ENCODE assay signal across 15 mouse cellular contexts in the genomic region with DNA sequence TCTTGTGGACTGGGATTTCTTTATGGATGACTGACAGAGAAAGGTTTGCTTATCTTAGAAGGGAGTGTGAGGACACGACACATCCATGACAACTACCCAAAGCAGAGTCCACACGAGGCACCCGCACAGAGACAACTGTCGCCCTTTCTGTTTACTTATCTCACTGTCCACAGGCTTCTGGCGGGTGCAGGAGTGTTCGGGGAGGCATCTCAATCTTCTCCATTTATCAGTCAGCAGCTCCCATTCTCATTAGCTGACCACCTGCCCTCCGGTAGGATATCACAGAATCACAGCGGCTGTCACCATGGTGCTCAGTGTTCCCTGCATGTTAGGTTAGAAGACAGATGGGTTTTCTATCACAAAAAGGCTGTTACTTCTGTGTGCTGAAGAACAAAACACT. TPM values are rescaled to one million over a fixed set of nuclear protein-coding genes. Genes with fewer than 3 reads are reported as not detected.
DNase-seq lines count a peak whose midpoint lies in the region; ATAC-seq lines count a peak whose summit lies in the region.
"Had no signal": no experiment of that assay in that cellular context is flagged by ENCODE, and none has a peak within 500 bp of the region (broad histone marks: within the 10 kb centered on the region; RNA-seq: fewer than 3 reads in every experiment).

No protein-coding gene starts in this region.

- H3K36me3 ChIP-seq in midbrain, embryonic 12.5 days = no peaks in the 10 kb centered on the region
- H3K36me3 ChIP-seq in midbrain, embryonic 16.5 days (ENCODE audit: control insufficient read depth, insufficient read depth, low read length) = no peaks in the 10 kb centered on the region
- no peaks in the 10 kb centered on the region for H3K36me3 ChIP-seq in forebrain, embryonic 11.5 days (ENCODE audit: control insufficient read depth, insufficient read depth, low read length)
- H3K36me3 ChIP-seq in intestine, embryonic 16.5 days (ENCODE audit: control insufficient read depth, insufficient read depth, low read length) = no peaks in the 10 kb centered on the region
- H3K36me3 ChIP-seq: lung, embryonic 15.5 days; midbrain, embryonic 10.5 days had no signal

- no peaks in the 10 kb centered on the region for H3K4me1 ChIP-seq in midbrain, embryonic 12.5 days
- H3K4me1 ChIP-seq in midbrain, embryonic 16.5 days (ENCODE audit: control insufficient read depth, insufficient read depth, low read length) = no peaks in the 10 kb centered on the region
- H3K4me1 ChIP-seq in forebrain, embryonic 11.5 days (replicated peaks; ENCODE audit: control insufficient read depth, insufficient read depth, low read length) = no peaks in the 10 kb centered on the region
- H3K4me1 ChIP-seq in intestine, embryonic 16.5 days (ENCODE audit: control insufficient read depth, insufficient read depth, low read length) = no peaks in the 10 kb centered on the region
- H3K4me1 ChIP-seq: lung, embryonic 15.5 days; midbrain, embryonic 10.5 days had no signal

- H3K9me3 ChIP-seq in midbrain, embryonic 12.5 days = no peaks in the 10 kb centered on the region
- no peaks in the 10 kb centered on the region for H3K9me3 ChIP-seq in midbrain, embryonic 16.5 days (replicated peaks; ENCODE audit: control insufficient read depth, low read length, poor library complexity, severe bottlenecking)
- no peaks in the 10 kb centered on the region for H3K9me3 ChIP-seq in forebrain, embryonic 11.5 days (ENCODE audit: control insufficient read depth, low read length)
- H3K9me3 ChIP-seq in intestine, embryonic 16.5 days (ENCODE audit: control insufficient read depth, low read length) = no peaks in the 10 kb centered on the region
- H3K9me3 ChIP-seq: lung, embryonic 15.5 days; midbrain, embryonic 10.5 days had no signal

- ATAC-seq in midbrain, embryonic 12.5 days (ENCODE audit: low FRiP score, low read depth) = 0 out of 2 replicates have a peak, but pooled peaks have one; percentile 52
- no peak for ATAC-seq in midbrain, embryonic 16.5 days
- ATAC-seq in forebrain, embryonic 11.5 days (replicated peaks; ENCODE audit: low FRiP score) = no peak
- no peak for ATAC-seq in intestine, embryonic 16.5 days

- H3K27me3 ChIP-seq in midbrain, embryonic 12.5 days = no peaks in the 10 kb centered on the region
- H3K27me3 ChIP-seq in midbrain, embryonic 16.5 days (ENCODE audit: control insufficient read depth, insufficient read depth, low read depth, low read length) = no peaks in the 10 kb centered on the region
- no peaks in the 10 kb centered on the region for H3K27me3 ChIP-seq in forebrain, embryonic 11.5 days (ENCODE audit: control insufficient read depth, insufficient read depth, low read length)
- H3K27me3 ChIP-seq in intestine, embryonic 16.5 days (replicated peaks; ENCODE audit: control insufficient read depth, insufficient read depth, low read length) = no peaks in the 10 kb centered on the region
- H3K27me3 ChIP-seq: lung, embryonic 15.5 days had no signal

- no peak overlapping the region for H3K27ac ChIP-seq in midbrain, embryonic 12.5 days (replicated peaks)
- no peak overlapping the region for H3K27ac ChIP-seq in midbrain, embryonic 16.5 days (ENCODE audit: low read length)
- H3K27ac ChIP-seq in forebrain, embryonic 11.5 days (ENCODE audit: low read depth, low read length) = no peak overlapping the region
- H3K27ac ChIP-seq in intestine, embryonic 16.5 days (ENCODE audit: low read length) = no peak overlapping the region
- H3K27ac ChIP-seq: lung, embryonic 15.5 days; midbrain, embryonic 10.5 days had no signal

- no peak overlapping the region for H3K9ac ChIP-seq in midbrain, embryonic 12.5 days (replicated peaks)
- no peak overlapping the region for H3K9ac ChIP-seq in midbrain, embryonic 16.5 days (ENCODE audit: low read depth, low read length)
- no peak overlapping the region for H3K9ac ChIP-seq in forebrain, embryonic 11.5 days (ENCODE audit: low read length)
- no peak overlapping the region for H3K9ac ChIP-seq in intestine, embryonic 16.5 days (ENCODE audit: low read depth, low read length)
- H3K9ac ChIP-seq: lung, embryonic 15.5 days had no signal

- peak; percentile 4 for DNase-seq in adrenal gland, postnatal 25 days
- no peak for DNase-seq in adrenal gland, postnatal 4 days (ENCODE audit: low spot score in 2 of 2)
- peak; percentile 12 to 14 for DNase-seq in layer of hippocampus, postnatal 36 days
- no peak for DNase-seq in forebrain, embryonic 11.5 days (ENCODE audit: low spot score)
- DNase-seq in heart, postnatal 25 days (ENCODE audit: low spot score) = no peak
- DNase-seq: heart, adult 11 months; heart, postnatal 14 days; kidney, adult 2 months; right cerebral cortex, adult 18-20 months; thymus, adult 2 months had no signal

- no peak overlapping the region for H3K4me2 ChIP-seq in midbrain, embryonic 12.5 days (replicated peaks)
- no peak overlapping the region for H3K4me2 ChIP-seq in midbrain, embryonic 16.5 days (ENCODE audit: low read length)
- no peak overlapping the region for H3K4me2 ChIP-seq in forebrain, embryonic 11.5 days (ENCODE audit: low read depth, low read length, severe bottlenecking)
- H3K4me2 ChIP-seq in intestine, embryonic 16.5 days (ENCODE audit: low read depth, low read length) = no peak overlapping the region
- H3K4me2 ChIP-seq: lung, embryonic 15.5 days had no signal

- intact Hi-C loops in heart, postnatal 25 days (cut with DNase I) = no loop called here

- H3K4me3 ChIP-seq in midbrain, embryonic 12.5 days = no peak overlapping the region
- no peak overlapping the region for H3K4me3 ChIP-seq in midbrain, embryonic 16.5 days (ENCODE audit: low read depth, low read length)
- H3K4me3 ChIP-seq in forebrain, embryonic 11.5 days (ENCODE audit: low read depth, low read length) = no peak overlapping the region
- H3K4me3 ChIP-seq in intestine, embryonic 16.5 days (ENCODE audit: low read length) = no peak overlapping the region
- H3K4me3 ChIP-seq: lung, embryonic 15.5 days; midbrain, embryonic 10.5 days had no signal

- WGBS in midbrain, embryonic 12.5 days = 73% methylated on average over 8 of the region's 8 CpGs
- WGBS in midbrain, embryonic 16.5 days = 71% methylated on average over 8 of the region's 8 CpGs
- 82% methylated on average over 8 of the region's 8 CpGs for WGBS in forebrain, embryonic 11.5 days
- 51% methylated on average over 8 of the region's 8 CpGs for WGBS in intestine, embryonic 16.5 days

RNA-seq across cellular contexts. Expression of a gene that starts 31.1 kb away (rescaled TPM):
- total RNA-seq in adrenal gland, postnatal 25 days (2021) = 141 and 142 TPM in 2 replicates
- total RNA-seq in adrenal gland, postnatal 4 days (2021) = 100 to 1,000 TPM; 171 to 186 TPM
- polyA plus RNA-seq in midbrain, embryonic 12.5 days (2016; fragmentation: Nextera tagmentation; extraction: Ambion mirVana) = 411 and 427 TPM in 2 replicates
- 918 and 1,044 TPM in 2 replicates for polyA plus RNA-seq in midbrain, embryonic 16.5 days (2015; fragmentation: Nextera tagmentation; extraction: Ambion mirVana)
- 100 to 1,000 TPM; 639 to 717 TPM for total RNA-seq in layer of hippocampus, postnatal 36 days (2021)
- 435 and 447 TPM in 2 replicates for polyA plus RNA-seq in forebrain, embryonic 11.5 days (2014; fragmentation: Nextera tagmentation; extraction: Ambion mirVana)
- 10 to 100 TPM; 39.9 to 44.1 TPM for total RNA-seq in heart, postnatal 25 days (2021)
- polyA plus RNA-seq in intestine, embryonic 16.5 days (2015; fragmentation: Nextera tagmentation; extraction: Ambion mirVana) = 169 and 190 TPM in 2 replicates

Comparison
In these comparisons a context has a peak if more than half of its experiments do, and no peak if none do; other contexts are left out.
1. DNase-seq: peak in adrenal gland, postnatal 25 days (single experiment) and layer of hippocampus, postnatal 36 days (2 of 2); none in adrenal gland, postnatal 4 days (0 of 2), forebrain, embryonic 11.5 days (single experiment) and heart, postnatal 25 days (single experiment).